Mouse (Mus musculus) left cerebral cortex, adult 8-10 months (tissue): ENCODE results near the gene Gm21992. TPM values are rescaled to one million over a fixed set of nuclear protein-coding genes. Genes with fewer than 3 reads are reported as not detected.
A peak's percentile ranks its signal among the peaks of the same experiment; 100 is the strongest.
"Not testable (repeated sequence)": the region's sequence is repeated elsewhere in the genome, so short reads cannot be mapped to it uniquely, and the experiment has no call there.

Experiments used
- DNase-seq, 2 experiments: peaks; one replicate each; pipeline ENCODE4 v3.0.0; 2022; ENCODE audit warnings: low spot score in 2 of 2
- total RNA-seq, 4 experiments: library from RNA; stranded (reverse); gene quantifications; 2 replicates each; pipeline ENCODE4 v1.2.4; 2022

Gene Gm21992
- total RNA-seq, 4 experiments from 2014 or later: 25.1 to 31.9 (median 29.8) TPM

- no peak for DNase-seq
Measured at GRCm38 (mm10) chr19:4813015-4813414, 1.6 kb upstream of the Gm21992 start.

- not testable (repeated sequence) for DNase-seq
Measured at GRCm38 (mm10) chr19:4812334-4812949, 1.0 kb upstream of the Gm21992 start.

DNA sequence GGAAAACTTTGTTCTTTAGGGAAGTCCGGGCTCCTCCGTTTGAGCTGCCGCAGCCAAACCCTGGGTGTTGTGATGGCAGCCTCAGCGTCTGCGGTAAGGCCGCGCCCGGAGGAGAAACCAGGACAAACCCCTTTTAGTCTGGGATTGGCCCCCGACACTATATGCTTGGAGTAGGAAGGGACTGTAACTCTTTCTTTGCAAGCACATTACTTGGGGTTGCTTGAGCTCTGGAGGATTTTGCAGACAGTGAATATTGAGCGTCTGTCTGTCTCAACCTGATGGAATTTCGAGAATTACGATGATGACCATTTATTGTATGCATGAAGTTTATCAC, 464 bp upstream of the Gm21992 start:
- DNase-seq: no peak

DNA sequence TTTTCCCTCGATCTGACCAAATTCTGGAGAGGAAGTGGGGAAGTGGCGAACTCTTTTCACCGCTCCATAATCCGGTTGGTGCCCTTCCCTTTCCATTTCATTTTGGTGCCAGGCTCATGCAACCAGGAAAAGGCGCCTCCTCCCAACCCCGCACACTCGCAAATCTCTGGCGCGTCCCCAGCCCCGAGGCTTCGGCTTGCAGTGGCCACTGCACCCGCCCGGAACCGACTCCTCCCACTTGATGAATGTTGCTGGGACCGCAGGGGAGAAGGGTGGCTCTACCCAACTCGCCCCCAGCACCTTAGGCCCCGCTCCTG, 708 bp downstream of the Gm21992 start:
- DNase-seq: no peak

- DNase-seq: no peak
Measured at GRCm38 (mm10) chr19:4810309-4810708, 1.1 kb downstream of the Gm21992 start.

DNA sequence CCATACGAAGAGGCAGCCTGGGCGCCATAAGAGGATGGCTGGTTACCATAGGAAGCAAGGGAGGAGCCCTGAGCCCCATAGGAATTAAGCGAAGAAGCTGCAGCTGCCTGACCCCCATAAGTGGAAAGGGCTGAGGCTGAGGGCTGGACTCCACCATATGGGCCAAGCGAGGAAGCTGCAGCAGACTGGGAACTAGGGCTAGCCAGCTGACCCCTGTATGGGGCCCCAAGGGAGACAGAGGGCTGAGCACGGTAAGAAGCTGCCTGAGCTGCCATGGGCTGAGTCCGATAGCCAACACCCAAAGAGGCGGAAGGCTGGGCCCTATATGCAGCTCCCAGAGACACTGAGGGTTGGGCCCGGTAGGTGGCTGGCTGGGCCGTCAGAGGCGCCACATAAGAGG, 8.1 kb downstream of the Gm21992 start:
- no peak for DNase-seq

- DNase-seq: no peak
Measured at GRCm38 (mm10) chr19:4802691-4803091, 8.7 kb downstream of the Gm21992 start.

DNA sequence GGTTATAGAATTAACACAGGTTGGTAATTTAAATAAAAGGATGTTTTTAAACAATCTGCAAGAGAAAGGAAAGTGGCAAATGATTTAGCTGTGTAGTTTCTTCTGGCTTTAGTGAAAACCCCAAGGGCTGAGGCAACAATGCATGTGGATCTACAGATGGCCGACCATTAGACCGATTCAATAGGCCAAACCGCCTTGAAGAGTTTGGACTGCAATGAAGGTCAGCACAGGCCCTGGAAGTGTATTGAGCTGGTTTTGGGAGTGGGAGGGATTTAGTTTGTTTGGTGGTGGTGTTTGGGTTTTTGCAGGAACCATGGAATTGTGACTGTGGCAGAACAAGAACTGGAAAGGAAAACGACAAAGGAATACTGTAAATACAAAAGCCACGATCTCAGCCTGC, 12.3 kb downstream of the Gm21992 start:
- no peak for DNase-seq

DNA sequence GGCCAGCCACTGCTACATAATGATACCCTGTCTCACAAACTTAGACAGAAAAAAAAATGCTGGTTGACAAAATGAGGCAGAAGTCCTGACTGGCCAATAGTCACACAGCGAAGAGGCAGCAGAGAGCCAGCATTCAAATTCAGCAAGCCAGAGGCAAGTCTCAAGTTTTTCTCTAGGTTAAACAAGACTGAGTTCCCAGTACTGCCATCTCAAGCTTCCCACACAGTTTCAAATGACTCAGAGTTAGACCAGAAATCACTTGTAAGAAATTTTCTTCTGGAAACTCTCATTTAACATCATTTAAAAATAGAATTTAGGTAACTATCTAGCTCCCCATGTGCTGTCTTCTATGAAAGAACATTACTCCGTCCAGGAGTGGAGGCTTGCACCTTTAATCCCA, 13.6 kb downstream of the Gm21992 start:
- no peak for DNase-seq

DNA sequence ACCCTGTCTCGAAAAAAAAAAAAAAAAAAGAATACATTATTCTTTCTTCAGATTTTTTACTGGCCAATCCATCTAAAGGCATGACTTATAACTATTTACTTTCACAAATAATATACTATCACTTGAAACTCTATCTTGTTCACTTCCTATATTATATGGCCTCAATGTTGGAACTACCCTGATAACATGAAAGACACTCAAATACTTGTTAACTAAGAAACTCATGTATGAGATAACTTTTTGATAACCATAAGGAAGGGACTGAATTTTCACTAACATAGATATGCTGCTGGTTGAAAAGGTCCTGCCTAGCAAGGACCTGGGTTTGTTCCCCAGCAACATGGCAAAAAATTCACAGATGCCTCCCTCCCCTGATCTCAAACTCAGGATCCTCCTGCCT, 15.5 kb downstream of the Gm21992 start:
- DNase-seq: no peak

- peak; percentile 93 to 98 for DNase-seq
Measured at GRCm38 (mm10) chr19:4793831-4794422, 17.5 kb downstream of the Gm21992 start, which contains the start of gene Rbm4. Gene Rbm4 (minus strand): TSS chr19:4793901.

DNA sequence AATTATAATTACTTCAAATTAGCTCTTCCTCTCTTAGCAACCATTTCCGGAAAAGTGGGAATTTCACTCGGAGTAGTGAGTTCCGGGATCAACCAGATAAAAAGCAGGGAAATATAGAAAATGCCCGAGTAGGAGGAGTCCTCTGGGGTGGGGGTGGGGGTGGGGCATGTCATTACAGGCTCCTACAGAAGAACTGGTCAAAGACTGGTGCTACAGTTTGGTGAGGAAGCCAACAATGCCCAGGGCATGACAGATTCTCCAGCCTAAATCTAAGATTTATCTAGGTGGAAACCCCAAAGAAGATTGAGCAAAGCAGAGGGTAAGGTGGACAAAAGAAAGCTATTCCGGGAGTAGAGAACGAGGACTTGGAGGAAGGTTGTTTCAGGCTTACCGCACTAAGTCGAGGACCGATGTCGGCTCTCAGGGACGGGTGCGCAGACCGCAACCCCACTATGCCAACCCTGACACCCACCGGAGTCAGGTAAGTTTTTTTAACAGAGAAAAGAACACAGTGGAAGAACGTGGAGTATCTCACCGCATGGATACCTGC, 18.1 kb downstream of the Gm21992 start:
- no peak for DNase-seq

GRCm38 (mm10) chr19:4786313-4786712, 25.1 kb downstream of the Gm21992 start:
- no peak for DNase-seq

DNA sequence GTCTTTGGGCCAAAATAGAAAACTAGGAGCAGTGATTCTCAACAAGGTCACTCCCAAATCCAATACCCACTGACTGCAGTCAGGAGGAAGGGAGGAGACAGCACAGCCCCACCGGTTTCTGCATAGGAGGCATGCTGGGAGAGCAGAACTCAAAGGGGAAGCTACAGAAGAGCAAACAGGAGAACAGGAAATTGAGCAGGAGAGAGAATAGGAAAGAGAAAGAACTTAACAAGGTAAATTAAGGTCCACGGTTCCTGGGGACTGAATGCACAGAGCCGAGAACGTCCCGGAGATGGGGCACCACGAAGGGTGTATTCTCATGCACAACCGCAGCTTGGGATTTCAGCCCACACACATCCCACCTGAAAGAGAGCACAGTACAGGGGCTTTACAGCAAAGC, 26.2 kb downstream of the Gm21992 start:
- no peak for DNase-seq

DNA sequence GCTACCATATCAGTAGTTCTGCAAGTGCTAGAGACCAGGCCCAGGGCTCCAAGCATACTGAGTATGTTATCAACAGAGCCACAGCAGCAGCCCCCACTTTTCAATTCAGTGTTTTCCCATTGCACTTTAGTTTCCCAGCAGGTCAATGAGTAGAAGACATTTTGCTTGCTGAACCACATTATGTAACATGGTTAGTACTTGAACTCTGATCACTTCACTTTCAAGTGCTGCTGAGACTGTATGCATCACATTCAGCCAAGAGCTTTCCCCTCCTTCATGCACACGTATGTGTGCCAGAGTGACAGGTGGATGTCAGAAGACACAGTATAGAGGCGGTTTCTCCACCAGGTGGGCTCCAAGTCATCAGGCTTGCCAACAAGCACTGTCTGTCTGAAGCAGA, 28.5 kb downstream of the Gm21992 start:
- DNase-seq: no peak

- DNase-seq: no peak
Measured at GRCm38 (mm10) chr19:4772785-4773184, 38.6 kb downstream of the Gm21992 start.

DNA sequence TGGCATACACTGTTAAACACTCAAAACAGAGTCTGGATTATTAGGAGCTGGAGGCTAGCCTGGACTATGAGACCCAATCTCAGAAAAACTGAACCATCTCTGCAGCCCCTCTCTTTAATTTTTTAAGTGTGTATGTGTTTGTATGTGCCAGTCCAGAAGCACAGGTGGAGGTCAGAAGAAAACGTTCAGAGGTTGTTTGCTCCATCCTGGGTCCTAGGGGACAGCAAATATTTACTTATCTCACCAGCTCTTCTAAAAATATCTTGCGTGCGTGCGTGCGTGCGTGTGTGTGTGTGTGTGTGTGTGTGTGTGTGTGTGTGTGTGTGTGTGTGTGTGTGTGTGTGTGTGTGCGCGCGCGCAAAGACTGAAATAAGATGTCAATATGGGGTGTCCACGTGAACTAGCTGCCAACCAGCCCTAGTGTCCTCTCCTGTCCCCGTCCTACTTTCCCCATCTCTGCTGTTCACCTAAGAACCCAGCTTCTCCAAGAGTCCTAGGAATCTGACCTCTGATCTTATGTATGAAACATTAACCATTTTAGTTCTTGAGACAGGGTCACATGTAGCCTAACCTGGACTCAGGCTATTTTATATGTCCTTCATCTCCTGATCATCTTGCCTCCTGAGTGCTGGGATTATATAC, 43.8 kb downstream of the Gm21992 start:
- DNase-seq: no peak

DNA sequence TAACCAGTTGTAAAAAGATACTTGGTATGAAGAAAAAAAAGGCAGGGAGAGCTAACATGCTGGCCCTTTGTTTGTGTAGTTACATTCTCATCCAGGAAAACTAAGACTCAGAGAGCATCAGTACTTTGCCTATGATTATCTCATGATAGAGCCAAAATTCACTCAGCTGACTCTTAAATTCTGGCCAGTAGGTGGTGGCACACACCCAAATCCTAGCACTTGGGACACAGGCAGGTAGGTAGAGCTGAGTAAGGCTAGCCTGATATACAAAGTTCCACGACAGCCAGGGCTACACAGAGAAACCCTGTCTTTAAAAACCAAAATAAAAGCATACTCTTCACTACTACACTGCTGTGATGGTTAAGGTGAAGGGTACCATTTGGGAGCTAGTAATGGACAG, 48.5 kb downstream of the Gm21992 start:
- no peak for DNase-seq

- not testable (repeated sequence) for DNase-seq
Measured at GRCm38 (mm10) chr19:4760544-4760943, 50.9 kb downstream of the Gm21992 start.

DNA sequence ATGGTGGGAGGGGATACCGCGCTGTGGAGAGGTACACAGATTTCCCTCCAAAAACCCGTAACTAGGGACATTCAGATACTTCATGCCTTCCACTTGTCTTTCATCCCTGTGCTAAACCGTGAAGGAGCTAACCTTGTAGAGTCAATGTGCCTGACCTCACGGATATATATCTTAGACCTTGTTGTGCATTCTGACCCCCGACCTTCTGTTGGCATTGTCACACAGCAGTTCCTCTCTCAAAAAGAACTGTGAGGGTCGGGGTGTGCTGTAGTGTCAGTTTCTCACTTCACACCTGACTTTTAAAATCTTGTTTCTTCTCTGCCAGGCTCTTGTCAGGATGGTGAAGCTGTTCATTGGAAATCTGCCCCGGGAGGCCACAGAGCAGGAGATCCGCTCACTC, 54.5 kb downstream of the Gm21992 start:
- DNase-seq: no peak

DNA sequence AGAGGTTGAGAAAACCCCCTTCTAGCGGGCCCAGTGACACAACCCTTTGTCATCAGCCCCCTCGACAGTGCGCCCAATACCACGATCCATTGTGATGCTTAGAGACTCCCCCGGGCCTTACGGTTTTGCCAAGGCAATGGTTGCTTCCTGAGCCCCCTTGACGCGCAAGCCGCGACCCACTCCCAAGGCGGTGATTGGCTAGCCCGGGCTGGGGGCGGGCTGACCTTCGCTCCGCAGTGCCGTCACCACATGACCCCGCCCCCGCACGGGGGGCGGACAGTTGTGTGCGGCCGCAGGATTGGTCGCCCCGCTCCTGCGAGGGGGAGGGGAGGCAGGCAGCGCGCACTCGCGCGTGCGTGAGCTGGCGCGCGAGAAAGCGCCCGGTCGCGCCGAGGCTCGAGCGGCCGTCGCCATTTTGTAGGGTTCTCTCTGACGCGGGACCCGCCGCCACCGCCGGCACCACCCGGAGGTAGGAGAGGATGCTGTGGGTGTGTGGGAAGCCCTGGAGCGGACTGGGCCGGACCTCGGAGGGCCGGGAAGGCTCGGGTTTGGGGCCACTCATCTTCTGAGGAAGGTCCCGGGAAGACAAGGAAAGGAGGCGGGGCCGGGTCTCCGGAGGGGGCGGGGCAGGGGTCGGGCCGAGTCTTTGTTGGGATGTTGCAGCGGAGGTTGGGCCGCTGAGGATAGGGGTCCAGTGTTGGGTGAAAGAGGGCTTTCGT, 55.1 kb downstream of the Gm21992 start, which contains the start of gene Rbm4b:
TSS of gene Rbm4b (plus strand) at position 305 of the 719 bp plus-strand sequence.
- peak; percentile 94 to 97 for DNase-seq

GRCm38 (mm10) chr19:4755565-4756192, 55.7 kb downstream of the Gm21992 start:
- DNase-seq: peak; percentile 80 to 84
